Mouse (Mus musculus): ENCODE measurements around the gene Lama1. TPM values are rescaled to one million over a fixed set of nuclear protein-coding genes. Genes with fewer than 3 reads are reported as not detected.
A peak's percentile ranks its signal among the peaks of the same experiment; 100 is the strongest.

The Lama1 gene
- polyA plus RNA-seq, 1 experiment: 20.2 TPM

DNA sequence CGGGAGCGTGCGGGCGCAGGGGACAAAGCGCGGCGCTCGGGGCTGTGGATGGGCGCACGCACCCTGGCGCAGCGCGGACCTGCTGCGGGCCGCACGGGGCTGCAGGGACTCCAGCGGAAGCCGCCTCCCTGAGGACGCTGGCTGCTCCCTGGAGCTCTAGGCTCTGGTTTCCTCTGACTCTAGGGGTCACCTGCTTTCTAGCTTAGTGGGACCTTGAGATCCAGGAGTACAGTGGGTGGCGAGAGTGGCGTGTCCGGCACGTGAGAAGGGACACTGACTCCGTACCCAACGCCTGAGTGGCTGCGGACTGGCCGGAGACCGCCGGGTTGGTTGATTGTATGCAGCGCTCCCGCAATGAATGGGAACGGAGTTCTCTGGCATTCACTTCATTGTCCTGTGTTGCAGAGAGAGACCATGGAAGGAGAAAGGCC lies 417 bp downstream of the Lama1 start:
- TF ChIP-seq POLR2A (IDR thresholded peaks at IDR 0.05; ENCODE audit: insufficient read depth, low read length) (no peak), CTCF (IDR thresholded peaks at IDR 0.05; ENCODE audit: low read depth, low read length) (no peak), EP300 (IDR thresholded peaks at IDR 0.05; ENCODE audit: insufficient read depth, low read depth, low read length) (no peak)
- Histone ChIP-seq H3K9me3 (replicated peaks; ENCODE audit: control insufficient read depth, insufficient read depth, low read length, poor library complexity, severe bottlenecking) (no peaks in the 10 kb centered on the region), H3K36me3 (ENCODE audit: control insufficient read depth, insufficient read depth, low read length, poor library complexity, severe bottlenecking) (no peaks in the 10 kb centered on the region), H3K9ac (ENCODE audit: low read depth, poor library complexity, severe bottlenecking) (peak overlapping the region; percentile 72), H3K27me3 (ENCODE audit: control insufficient read depth, insufficient read depth, low read length, poor library complexity, severe bottlenecking) (no peaks in the 10 kb centered on the region), H3K27ac (ENCODE audit: insufficient read depth, low read length) (no peak overlapping the region), H3K4me3 (ENCODE audit: low read depth, low read length) (peak overlapping the region; percentile 83), H3K4me1 (ENCODE audit: control insufficient read depth, insufficient read depth, low read length) (peaks cover 5% of the 10 kb centered on the region)

DNA sequence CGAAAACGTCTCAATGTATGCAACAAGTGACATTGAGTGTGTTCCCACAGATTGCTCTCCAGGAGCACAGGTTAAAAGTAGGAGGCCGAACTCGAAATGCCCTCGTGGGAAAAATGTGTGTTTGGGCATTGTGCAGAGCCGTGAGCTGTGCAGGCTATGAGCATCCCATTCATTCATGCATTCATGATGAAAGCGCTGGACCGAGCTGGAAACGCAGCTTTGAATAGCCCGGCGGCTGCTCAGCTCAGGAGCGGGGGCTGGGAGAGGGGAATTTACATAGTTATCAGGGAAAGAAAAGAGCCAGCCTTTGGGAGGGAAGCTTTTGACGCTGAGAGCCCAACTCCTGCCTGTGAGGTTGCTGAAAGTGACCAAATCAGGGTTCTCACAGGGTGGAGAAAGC lies 1.2 kb downstream of the Lama1 start:
- Histone ChIP-seq H3K27ac (ENCODE audit: insufficient read depth, low read length) (no peak overlapping the region), H3K9ac (ENCODE audit: low read depth, poor library complexity, severe bottlenecking) (0 out of 2 replicates have a peak overlapping the region, but pooled peaks have one; percentile 72)
- TF ChIP-seq CTCF (IDR thresholded peaks at IDR 0.05; ENCODE audit: low read depth, low read length) (no peak), POLR2A (IDR thresholded peaks at IDR 0.05; ENCODE audit: insufficient read depth, low read length) (no peak), EP300 (IDR thresholded peaks at IDR 0.05; ENCODE audit: insufficient read depth, low read depth, low read length) (peak; percentile 43; the same call in 1 of the 2 replicates)

DNA sequence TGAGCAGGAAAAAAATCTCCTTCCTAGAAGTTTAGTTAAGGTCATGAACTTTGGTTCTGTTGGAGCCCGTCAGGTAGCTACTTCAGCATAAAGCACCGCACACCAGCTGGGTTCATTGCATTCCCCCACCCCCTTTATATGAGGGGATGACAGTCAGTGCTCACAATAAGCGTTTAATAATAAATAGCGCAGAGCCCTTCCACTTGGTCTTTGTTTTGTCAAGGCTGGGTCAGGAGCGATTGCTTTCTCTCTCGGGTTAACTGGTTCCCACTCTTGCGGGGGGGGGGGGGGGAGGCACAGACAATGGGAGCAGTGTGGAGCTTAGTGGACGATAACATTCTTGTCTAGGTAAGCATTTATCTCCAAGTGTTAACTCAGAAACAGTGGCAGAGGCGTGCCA lies 4.7 kb downstream of the Lama1 start:
- TF ChIP-seq POLR2A (IDR thresholded peaks at IDR 0.05; ENCODE audit: insufficient read depth, low read length) (no peak), CTCF (IDR thresholded peaks at IDR 0.05; ENCODE audit: low read depth, low read length) (no peak), EP300 (IDR thresholded peaks at IDR 0.05; ENCODE audit: insufficient read depth, low read depth, low read length) (no peak)
- Histone ChIP-seq H3K9me3 (replicated peaks; ENCODE audit: control insufficient read depth, insufficient read depth, low read length, poor library complexity, severe bottlenecking) (no peaks in the 10 kb centered on the region), H3K27ac (ENCODE audit: insufficient read depth, low read length) (no peak overlapping the region), H3K9ac (ENCODE audit: low read depth, poor library complexity, severe bottlenecking) (no peak overlapping the region), H3K4me3 (ENCODE audit: low read depth, low read length) (no peak overlapping the region), H3K36me3 (ENCODE audit: control insufficient read depth, insufficient read depth, low read length, poor library complexity, severe bottlenecking) (no peaks in the 10 kb centered on the region), H3K27me3 (ENCODE audit: control insufficient read depth, insufficient read depth, low read length, poor library complexity, severe bottlenecking) (no peaks in the 10 kb centered on the region; the same call in 1 of the 2 replicates), H3K4me1 (ENCODE audit: control insufficient read depth, insufficient read depth, low read length) (no peaks in the 10 kb centered on the region)

More for the DNA sequence above, 1.2 kb downstream of the Lama1 start:
- Histone ChIP-seq H3K4me1 (ENCODE audit: control insufficient read depth, insufficient read depth, low read length) (peaks cover 4% of the 10 kb centered on the region), H3K4me3 (ENCODE audit: low read depth, low read length) (peak overlapping the region; percentile 55), H3K36me3 (ENCODE audit: control insufficient read depth, insufficient read depth, low read length, poor library complexity, severe bottlenecking) (no peaks in the 10 kb centered on the region), H3K9me3 (replicated peaks; ENCODE audit: control insufficient read depth, insufficient read depth, low read length, poor library complexity, severe bottlenecking) (no peaks in the 10 kb centered on the region), H3K27me3 (ENCODE audit: control insufficient read depth, insufficient read depth, low read length, poor library complexity, severe bottlenecking) (no peaks in the 10 kb centered on the region)

DNA sequence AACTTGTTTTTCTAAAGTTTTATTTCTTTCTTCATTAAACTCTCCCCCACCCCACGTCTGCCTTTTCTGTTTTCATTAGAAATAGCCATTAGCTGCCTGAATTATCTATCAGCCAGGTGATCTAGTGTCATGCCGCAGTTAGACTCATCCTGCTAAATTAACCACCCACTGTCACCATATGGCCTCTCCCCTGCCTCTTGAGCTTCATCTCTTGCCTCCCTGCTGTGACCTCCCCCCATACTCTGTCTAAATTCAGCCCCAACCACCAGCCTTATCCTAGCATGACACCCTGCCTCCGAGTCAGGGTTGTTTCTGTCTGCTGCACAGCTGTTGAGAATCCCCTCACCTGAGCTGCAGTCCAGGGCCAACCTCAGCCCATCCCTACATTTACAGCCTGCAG lies 5.9 kb downstream of the Lama1 start:
- Histone ChIP-seq H3K9me3 (replicated peaks; ENCODE audit: control insufficient read depth, insufficient read depth, low read length, poor library complexity, severe bottlenecking) (no peaks in the 10 kb centered on the region), H3K4me1 (ENCODE audit: control insufficient read depth, insufficient read depth, low read length) (no peaks in the 10 kb centered on the region), H3K27ac (ENCODE audit: insufficient read depth, low read length) (no peak overlapping the region), H3K9ac (ENCODE audit: low read depth, poor library complexity, severe bottlenecking) (no peak overlapping the region), H3K36me3 (ENCODE audit: control insufficient read depth, insufficient read depth, low read length, poor library complexity, severe bottlenecking) (no peaks in the 10 kb centered on the region), H3K4me3 (ENCODE audit: low read depth, low read length) (no peak overlapping the region), H3K27me3 (ENCODE audit: control insufficient read depth, insufficient read depth, low read length, poor library complexity, severe bottlenecking) (no peaks in the 10 kb centered on the region; the same call in 1 of the 2 replicates)
- TF ChIP-seq CTCF (IDR thresholded peaks at IDR 0.05; ENCODE audit: low read depth, low read length) (no peak), EP300 (IDR thresholded peaks at IDR 0.05; ENCODE audit: insufficient read depth, low read depth, low read length) (no peak), POLR2A (IDR thresholded peaks at IDR 0.05; ENCODE audit: insufficient read depth, low read length) (no peak)

DNA sequence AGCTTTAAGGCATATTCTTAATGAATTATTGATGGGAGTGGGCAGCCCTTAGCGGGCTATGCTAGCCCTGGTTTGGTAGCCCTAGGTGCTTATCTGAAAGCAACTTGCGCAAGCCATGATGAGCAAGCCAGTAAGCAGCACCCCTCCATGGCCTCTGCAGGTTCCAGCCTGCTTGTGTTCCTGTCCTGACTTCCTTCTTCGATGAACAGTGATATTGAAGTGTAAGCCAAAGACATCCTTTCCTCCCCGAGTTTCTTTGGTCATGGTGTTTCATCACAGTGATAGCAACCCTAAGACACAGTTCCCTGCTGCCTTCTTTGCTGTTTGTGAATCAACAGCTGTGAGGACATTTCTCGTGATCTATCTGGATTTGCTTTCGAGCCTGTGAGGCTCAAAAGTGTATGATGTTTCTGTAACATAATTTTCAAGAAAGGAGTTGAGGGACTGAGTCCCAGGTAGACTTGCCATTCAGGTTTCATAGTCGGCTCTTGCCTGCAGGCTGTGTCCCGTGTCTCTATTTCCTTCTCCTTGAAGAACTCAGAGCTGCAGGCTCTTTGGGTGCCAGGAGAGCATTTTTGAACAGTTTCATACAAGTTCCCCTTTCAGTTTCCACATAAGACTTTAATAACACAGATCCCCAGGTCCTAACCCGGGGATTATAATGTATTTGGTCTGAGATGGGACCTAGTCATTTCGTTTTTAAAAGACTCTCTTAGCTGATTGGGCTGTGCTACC lies 8.1 kb downstream of the Lama1 start:
- H3K27ac ChIP-seq (ENCODE audit: insufficient read depth, low read length): no peak overlapping the region
- TF ChIP-seq POLR2A (IDR thresholded peaks at IDR 0.05; ENCODE audit: insufficient read depth, low read length) (no peak), EP300 (IDR thresholded peaks at IDR 0.05; ENCODE audit: insufficient read depth, low read depth, low read length) (no peak), CTCF (IDR thresholded peaks at IDR 0.05; ENCODE audit: low read depth, low read length) (no peak)
- no peaks in the 10 kb centered on the region for H3K9me3 ChIP-seq (replicated peaks; ENCODE audit: control insufficient read depth, insufficient read depth, low read length, poor library complexity, severe bottlenecking)
- H3K27me3 ChIP-seq (ENCODE audit: control insufficient read depth, insufficient read depth, low read length, poor library complexity, severe bottlenecking): no peaks in the 10 kb centered on the region; the same call in 1 of the 2 replicates
- no peaks in the 10 kb centered on the region for H3K36me3 ChIP-seq (ENCODE audit: control insufficient read depth, insufficient read depth, low read length, poor library complexity, severe bottlenecking)
- H3K4me3 ChIP-seq (ENCODE audit: low read depth, low read length): no peak overlapping the region
- no peak overlapping the region for H3K9ac ChIP-seq (ENCODE audit: low read depth, poor library complexity, severe bottlenecking)
- H3K4me1 ChIP-seq (ENCODE audit: control insufficient read depth, insufficient read depth, low read length): no peaks in the 10 kb centered on the region

DNA sequence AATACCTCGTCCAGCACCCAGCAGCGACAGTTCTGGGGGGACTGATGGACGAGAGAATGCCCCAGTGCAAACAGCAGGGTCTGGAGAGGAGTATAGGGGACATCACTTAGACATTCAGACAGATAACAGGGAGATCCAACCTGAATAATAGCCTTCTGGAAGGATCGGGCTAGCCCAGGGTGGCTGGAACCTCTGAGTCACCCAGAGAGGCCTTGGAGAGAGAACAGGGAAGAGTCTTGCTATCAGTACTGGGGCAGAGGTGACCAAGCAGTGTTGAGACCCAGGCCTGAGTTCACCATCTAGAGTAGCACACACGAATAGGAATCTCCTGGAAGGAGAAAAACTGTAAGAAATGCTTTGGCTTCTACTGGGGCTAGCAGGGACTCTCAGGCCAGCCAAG lies 9.3 kb downstream of the Lama1 start:
- H3K9me3 ChIP-seq (replicated peaks; ENCODE audit: control insufficient read depth, insufficient read depth, low read length, poor library complexity, severe bottlenecking): no peaks in the 10 kb centered on the region
- no peak overlapping the region for H3K9ac ChIP-seq (ENCODE audit: low read depth, poor library complexity, severe bottlenecking)
- H3K27me3 ChIP-seq (ENCODE audit: control insufficient read depth, insufficient read depth, low read length, poor library complexity, severe bottlenecking): no peaks in the 10 kb centered on the region; the same call in 1 of the 2 replicates
- H3K4me1 ChIP-seq (ENCODE audit: control insufficient read depth, insufficient read depth, low read length): no peaks in the 10 kb centered on the region
- no peaks in the 10 kb centered on the region for H3K36me3 ChIP-seq (ENCODE audit: control insufficient read depth, insufficient read depth, low read length, poor library complexity, severe bottlenecking)
- H3K4me3 ChIP-seq (ENCODE audit: low read depth, low read length): no peak overlapping the region
- no peak overlapping the region for H3K27ac ChIP-seq (ENCODE audit: insufficient read depth, low read length)
- TF ChIP-seq EP300 (IDR thresholded peaks at IDR 0.05; ENCODE audit: insufficient read depth, low read depth, low read length): no peak
- no peak for TF ChIP-seq CTCF (IDR thresholded peaks at IDR 0.05; ENCODE audit: low read depth, low read length)
- no peak for TF ChIP-seq POLR2A (IDR thresholded peaks at IDR 0.05; ENCODE audit: insufficient read depth, low read length)
